In genomic region chr12:81630520-81630914, GRCm38 (mm10) we compare ENCODE assay signal across 8 mouse cellular contexts. TPM values are rescaled to one million over a fixed set of nuclear protein-coding genes. Genes with fewer than 3 reads are reported as not detected.
DNase-seq lines count a peak whose midpoint lies in the region; ATAC-seq and TF ChIP-seq lines count a peak whose summit lies in the region.

No protein-coding gene starts in this region.

- under 1% methylated on average over 16 of the region's 16 CpGs for WGBS in hindbrain, embryonic 12.5 days
- WGBS in midbrain, embryonic 11.5 days = 2% methylated on average over 16 of the region's 16 CpGs

- H3K4me3 ChIP-seq in ES-E14 (ENCODE audit: insufficient read depth in 1 of 2, low read depth in 1 of 2, low read length in 2 of 2, poor library complexity in 1 of 2, severe bottlenecking in 1 of 2) = peak overlapping the region; percentile 83 to 89
- H3K4me3 ChIP-seq in hindbrain, embryonic 12.5 days = peak overlapping the region; percentile 66
- peak overlapping the region; percentile 49 for H3K4me3 ChIP-seq in midbrain, embryonic 11.5 days (ENCODE audit: low read depth, low read length)

- peaks cover 0 to 2% of the 10 kb centered on the region in 2 experiments; a peak in 1 of 4 replicates for H3K4me1 ChIP-seq in ES-E14 (ENCODE audit: control insufficient read depth in 2 of 2, insufficient read depth in 2 of 2, low read length in 2 of 2, poor library complexity in 1 of 2)
- H3K4me1 ChIP-seq in hindbrain, embryonic 12.5 days = peaks cover 16% of the 10 kb centered on the region
- H3K4me1 ChIP-seq in midbrain, embryonic 11.5 days (ENCODE audit: control insufficient read depth, insufficient read depth, low read length) = peaks cover 9% of the 10 kb centered on the region; the same call in 1 of the 2 replicates

- DNase-seq in ES-E14 (ENCODE audit: low read depth, low spot score) = peak; percentile 36
- peak; percentile 82 to 84 for DNase-seq in cerebellum, adult 18-20 months
- DNase-seq in left cerebral cortex, postnatal 36 days (ENCODE audit: low spot score in 2 of 2) = peak; percentile 72
- DNase-seq in midbrain, embryonic 11.5 days (ENCODE audit: low spot score, missing footprints) = no peak
- peak; percentile 68 for DNase-seq in urinary bladder, postnatal 14 days (ENCODE audit: low spot score)
- DNase-seq in thymus, postnatal 4 days = no peak

- peaks cover 37% of the 10 kb centered on the region for H3K27me3 ChIP-seq in hindbrain, embryonic 12.5 days
- no peaks in the 10 kb centered on the region for H3K27me3 ChIP-seq in midbrain, embryonic 11.5 days (ENCODE audit: control insufficient read depth, insufficient read depth, low read length)

- no peaks in the 10 kb centered on the region; the same call in 1 of the 2 replicates for H3K36me3 ChIP-seq in ES-E14 (ENCODE audit: control insufficient read depth, insufficient read depth, low read length, poor library complexity, severe bottlenecking)
- no peaks in the 10 kb centered on the region for H3K36me3 ChIP-seq in hindbrain, embryonic 12.5 days
- H3K36me3 ChIP-seq in midbrain, embryonic 11.5 days (ENCODE audit: control insufficient read depth, insufficient read depth, low read length) = no peaks in the 10 kb centered on the region

- no peak overlapping the region for H3K27ac ChIP-seq in ES-E14 (ENCODE audit: insufficient read depth, low read depth, low read length, poor library complexity, severe bottlenecking)
- H3K27ac ChIP-seq in hindbrain, embryonic 12.5 days = peak overlapping the region; percentile 89
- no peak overlapping the region; the same call in 1 of the 2 replicates for H3K27ac ChIP-seq in midbrain, embryonic 11.5 days (ENCODE audit: low read depth, low read length)

- intact Hi-C loops in left cerebral cortex, postnatal 36 days (cut with DNase I) = loop anchor here (5.0 kb wide), 2 partner anchors 57 to 152 kb away; partner anchors contain the start of gene Map3k9

- ATAC-seq in frontal cortex, adult (ENCODE audit: low TSS enrichment) = peak; percentile 56
- peak; percentile 81 for ATAC-seq in hindbrain, embryonic 12.5 days (ENCODE audit: low FRiP score)
- peak; percentile 61 for ATAC-seq in midbrain, embryonic 11.5 days (ENCODE audit: low FRiP score)

- H3K4me2 ChIP-seq in hindbrain, embryonic 12.5 days (replicated peaks) = peak overlapping the region; percentile 68
- peak overlapping the region; percentile 94 for H3K4me2 ChIP-seq in midbrain, embryonic 11.5 days

- in situ Hi-C loops in ES-E14 (cut with MboI; ENCODE audit: low sequenced_read_pairs in 2 of 2, unreplicated experiment in 2 of 2) = no loop called here

- no peaks in the 10 kb centered on the region for H3K9me3 ChIP-seq in ES-E14 (ENCODE audit: control insufficient read depth, insufficient read depth, low read depth, low read length)
- no peaks in the 10 kb centered on the region for H3K9me3 ChIP-seq in hindbrain, embryonic 12.5 days (replicated peaks)
- no peaks in the 10 kb centered on the region for H3K9me3 ChIP-seq in midbrain, embryonic 11.5 days (ENCODE audit: control insufficient read depth, low read length)

- H3K9ac ChIP-seq in ES-E14 (ENCODE audit: insufficient read depth, low read depth, low read length, poor library complexity, severe bottlenecking) = no peak overlapping the region
- H3K9ac ChIP-seq in hindbrain, embryonic 12.5 days = peak overlapping the region; percentile 78
- H3K9ac ChIP-seq in midbrain, embryonic 11.5 days (ENCODE audit: low read length) = peak overlapping the region; percentile 81

TF ChIP-seq in ES-E14, 5 proteins besides CTCF, POLR2A, EP300 and RAD21:
- TF ChIP-seq CHD2 (IDR thresholded peaks at IDR 0.05; ENCODE audit: low read depth, low read length) = no peak
- no peak for TF ChIP-seq ZNF384 (IDR thresholded peaks at IDR 0.05; ENCODE audit: low read depth, low read length)
- no peak for TF ChIP-seq ZC3H11A (IDR thresholded peaks at IDR 0.05; ENCODE audit: borderline replicate concordance, low read depth, low read length)
- TF ChIP-seq MAFK (IDR thresholded peaks at IDR 0.05; ENCODE audit: insufficient read depth, low read depth, low read length) = no peak
- no peak for TF ChIP-seq HCFC1 (IDR thresholded peaks at IDR 0.05; ENCODE audit: borderline replicate concordance, insufficient read depth, low read length)

RNA-seq across cellular contexts. Expression of gene Ttc9, which starts 0.5 kb away (rescaled TPM):
- 2.4 and 3.5 TPM in 2 replicates for total RNA-seq in ES-E14 (2012; rRNA removed)
- 5.5 and 6.3 TPM in 2 replicates for polyA plus RNA-seq in hindbrain, embryonic 12.5 days (2016; fragmentation: Nextera tagmentation; extraction: Ambion mirVana)
- total RNA-seq in left cerebral cortex, postnatal 36 days (2021) = 10 to 100 TPM; 50.2 to 56.7 TPM
- polyA plus RNA-seq in midbrain, embryonic 11.5 days (2014; fragmentation: Nextera tagmentation; extraction: Ambion mirVana) = 2.0 TPM in 2 replicates

RNA-seq across cellular contexts. Expression of gene Med6, which starts 35.7 kb away (rescaled TPM):
- 46.6 and 65.2 TPM in 2 replicates for total RNA-seq in ES-E14 (2012; rRNA removed)
- polyA plus RNA-seq in hindbrain, embryonic 12.5 days (2016; fragmentation: Nextera tagmentation; extraction: Ambion mirVana) = 62.1 and 65.5 TPM in 2 replicates
- total RNA-seq in left cerebral cortex, postnatal 36 days (2021) = 10 to 100 TPM; 26.5 to 30.6 TPM
- 80.7 and 89.0 TPM in 2 replicates for polyA plus RNA-seq in midbrain, embryonic 11.5 days (2014; fragmentation: Nextera tagmentation; extraction: Ambion mirVana)

Comparison
In these comparisons a context has a peak if more than half of its experiments do, and no peak if none do; other contexts are left out.
1. DNase-seq: peak in ES-E14 (single experiment), cerebellum, adult 18-20 months (2 of 2), left cerebral cortex, postnatal 36 days (2 of 2) and urinary bladder, postnatal 14 days (single experiment); none in midbrain, embryonic 11.5 days (single experiment) and thymus, postnatal 4 days (single experiment).
2. RNA of gene Ttc9, which starts 0.5 kb away (total RNA-seq): 50.2 to 56.7 TPM in left cerebral cortex, postnatal 36 days; 2.4 to 3.5 TPM in ES-E14; every median in the first group is over 10 times any median in the second.
3. Peak in every context shown above with its lines, with median percentiles within 50 percentile points of each other: H3K4me3 ChIP-seq and ATAC-seq.